Mouse (Mus musculus): Measurements from ENCODE around the gene Uso1. TPM values are rescaled to one million over a fixed set of nuclear protein-coding genes. Genes with fewer than 3 reads are reported as not detected.
A peak's percentile ranks its signal among the peaks of the same experiment; 100 is the strongest.
"Not testable (repeated sequence)": the region's sequence is repeated elsewhere in the genome, so short reads cannot be mapped to it uniquely, and the experiment has no call there.

Gene Uso1
- total RNA-seq, 2 experiments from 2014 or later: 38.7 to 40.2 TPM

DNA sequence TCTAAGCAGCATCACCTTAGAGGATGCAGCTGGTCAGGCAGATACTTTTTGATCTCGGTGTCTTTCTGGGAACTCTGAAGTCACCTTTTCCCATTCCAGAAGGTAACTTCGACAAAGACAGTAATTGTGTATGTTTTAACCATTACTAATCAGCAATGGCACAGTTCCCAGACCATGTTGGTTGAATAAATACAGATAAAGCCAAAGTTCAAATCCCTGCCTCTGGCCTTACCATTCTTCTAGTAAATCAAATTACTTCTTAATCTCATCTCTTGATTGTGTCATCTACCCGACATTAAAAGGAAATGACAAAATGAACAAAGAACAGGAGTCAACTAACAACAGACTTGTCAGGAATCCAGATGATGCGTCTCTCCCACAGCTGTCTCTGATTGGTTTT, 16.1 kb upstream of the Uso1 start:
- no peak for DNase-seq
- intact Hi-C loops (cut with DNase I): loop anchor here (5.0 kb wide), 1 partner anchor 209 kb away; no protein-coding TSS in a partner anchor

GRCm38 (mm10) chr5:92125446-92125845, 12.3 kb upstream of the Uso1 start:
- intact Hi-C loops (cut with DNase I): no loop called here
- no peak for DNase-seq

DNA sequence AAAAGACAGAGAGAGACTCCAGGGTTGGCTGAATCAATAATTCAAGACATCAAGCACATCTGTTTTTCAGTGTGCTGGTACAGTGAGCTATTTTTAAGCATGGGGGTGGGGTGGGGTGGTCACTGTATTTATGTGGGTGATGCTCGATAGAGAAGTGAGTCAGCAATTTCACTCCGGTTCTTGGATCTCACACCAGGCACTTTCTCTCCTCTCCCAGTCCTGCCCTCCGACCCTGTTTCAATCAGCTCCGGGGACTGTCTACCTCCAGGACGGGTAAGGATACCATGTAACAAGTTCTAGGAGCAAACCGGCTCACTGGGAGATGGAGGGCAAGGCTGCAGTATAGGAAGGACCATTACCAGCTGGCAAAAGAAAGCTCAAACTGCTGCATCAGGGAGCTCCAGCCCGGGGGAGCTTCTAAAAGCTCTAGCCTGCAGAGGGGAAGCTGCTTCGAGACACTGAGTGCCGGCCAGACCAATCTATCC, 10.6 kb upstream of the Uso1 start:
- intact Hi-C loops (cut with DNase I): no loop called here
- DNase-seq: peak in 1 of 2 experiments; percentile 21

DNA sequence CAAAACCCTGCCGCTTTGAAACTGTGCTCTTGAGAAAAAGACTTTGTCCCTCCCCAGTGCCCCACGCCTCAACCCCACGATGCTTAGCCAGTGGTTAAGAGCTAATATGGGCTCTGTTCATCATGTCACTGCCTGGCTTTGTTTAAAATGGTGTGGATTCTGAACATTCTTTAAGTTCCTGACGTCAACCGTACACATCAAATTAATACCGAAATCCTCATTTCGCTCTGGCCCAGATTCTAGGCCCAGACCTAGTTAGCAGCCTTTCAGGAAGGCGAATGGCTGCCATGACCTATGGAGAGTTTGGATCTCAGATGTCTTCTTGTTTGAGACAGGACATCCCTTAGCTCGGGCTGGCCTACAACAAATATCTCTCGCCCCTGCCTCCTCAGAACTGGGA, 10.0 kb upstream of the Uso1 start:
- no peak for DNase-seq
- intact Hi-C loops (cut with DNase I): no loop called here

DNA sequence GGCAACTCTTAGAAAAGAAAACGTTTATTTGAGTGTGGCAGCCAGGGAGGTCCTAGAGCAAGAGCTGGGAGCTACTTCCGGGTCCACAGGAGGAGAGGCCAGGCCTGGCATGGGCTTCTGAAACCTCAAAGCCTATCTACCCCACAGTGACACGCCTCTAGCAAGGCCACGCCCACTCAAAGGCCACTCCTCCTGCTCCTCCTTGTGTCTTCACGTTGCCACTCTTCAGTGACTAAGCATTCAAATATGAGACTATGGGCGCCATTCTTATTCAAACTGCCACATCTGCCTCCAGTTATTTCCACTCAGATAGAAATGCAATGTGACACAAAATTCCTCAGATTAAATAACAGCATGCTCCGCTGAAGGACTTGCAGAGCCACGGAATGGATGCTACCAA, 9.2 kb upstream of the Uso1 start:
- DNase-seq: no peak
- intact Hi-C loops (cut with DNase I): no loop called here

GRCm38 (mm10) chr5:92129321-92129768, 8.4 kb upstream of the Uso1 start:
- intact Hi-C loops (cut with DNase I): no loop called here

GRCm38 (mm10) chr5:92130040-92130682, 7.6 kb upstream of the Uso1 start:
- intact Hi-C loops (cut with DNase I): no loop called here
- no peak for DNase-seq

More at GRCm38 (mm10) chr5:92129321-92129768, 8.4 kb upstream of the Uso1 start:
- no peak for DNase-seq

- DNase-seq: no peak
Observed at GRCm38 (mm10) chr5:92132127-92132526, 5.6 kb upstream of the Uso1 start.

GRCm38 (mm10) chr5:92133006-92133405, 4.7 kb upstream of the Uso1 start:
- DNase-seq; intact Hi-C loops (cut with DNase I): not testable (repeated sequence)

More at GRCm38 (mm10) chr5:92132127-92132526, 5.6 kb upstream of the Uso1 start:
- intact Hi-C loops (cut with DNase I): no loop called here

DNA sequence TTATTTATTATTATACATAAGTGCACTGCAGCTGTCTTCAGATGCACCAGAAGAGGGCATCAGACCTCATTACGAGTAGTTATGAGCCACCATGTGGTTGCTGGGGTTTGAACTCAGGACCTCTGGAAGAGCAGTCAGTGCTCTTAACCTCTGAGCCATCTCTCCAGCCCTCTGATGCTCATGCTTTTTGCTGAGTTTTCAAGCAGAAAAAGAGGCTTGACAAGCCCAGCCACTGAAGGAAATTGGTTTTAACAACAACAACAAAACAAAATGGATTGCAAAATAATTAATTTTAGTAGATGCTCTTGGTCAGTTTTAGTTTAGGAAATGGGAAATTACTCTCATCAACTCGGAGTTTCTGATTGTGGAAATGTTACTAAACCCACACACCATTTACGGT, 2.8 kb upstream of the Uso1 start:
- intact Hi-C loops (cut with DNase I): loop anchor here (5.0 kb wide), 1 partner anchor 173 kb away; the partner anchor contains the start of gene Rchy1
- DNase-seq: no peak

DNA sequence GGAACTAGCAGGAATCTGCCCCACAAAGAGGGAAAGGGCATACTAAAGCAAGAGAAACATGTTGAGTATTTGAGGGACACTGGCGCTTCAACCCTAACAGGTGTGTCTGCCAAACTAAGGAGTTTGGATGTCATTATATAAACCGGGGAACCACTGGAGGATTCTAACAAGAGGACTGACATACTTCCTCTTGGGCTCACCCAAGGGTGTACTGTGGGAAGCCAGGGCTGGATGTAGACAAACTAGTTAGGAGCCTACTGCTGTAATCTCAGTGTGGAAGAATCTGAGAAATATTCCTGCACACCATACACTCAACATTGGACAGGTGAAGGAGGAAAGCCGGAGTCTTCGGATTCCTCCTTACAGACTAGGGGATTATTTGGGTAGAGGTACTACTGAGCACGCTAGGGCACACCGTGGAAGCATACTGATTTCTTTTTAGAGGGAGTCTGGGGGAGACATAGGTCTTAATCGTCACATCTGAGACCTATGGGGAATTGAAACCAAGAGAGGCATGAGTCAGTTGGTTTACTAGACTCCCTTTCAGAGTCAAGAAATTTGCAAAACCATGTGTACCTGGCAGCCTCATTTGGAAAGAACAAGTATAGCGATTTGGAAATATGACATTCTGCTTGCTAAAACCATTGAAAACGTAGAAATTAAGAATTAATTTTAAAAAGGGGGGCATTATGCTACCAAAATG, 1.1 kb upstream of the Uso1 start:
- DNase-seq: peak in 1 of 2 experiments; percentile 6
- intact Hi-C loops (cut with DNase I): loop anchor here (1.0 to 5.0 kb wide), 2 partner anchors 51 to 174 kb away; partner anchors contain the start of gene Rchy1

GRCm38 (mm10) chr5:92138093-92138621, 419 bp downstream of the Uso1 start:
- intact Hi-C loops (cut with DNase I): loop anchor here (5.0 kb wide), 1 partner anchor 176 kb away; the partner anchor contains the start of gene Rchy1
- DNase-seq: peak in 1 of 2 experiments; percentile 31

GRCm38 (mm10) chr5:92139191-92139590, 1.5 kb downstream of the Uso1 start:
- DNase-seq: no peak
- intact Hi-C loops (cut with DNase I): loop anchor here (5.0 kb wide), 1 partner anchor 177 kb away; the partner anchor contains the start of gene Rchy1

- intact Hi-C loops (cut with DNase I): no loop called here
- DNase-seq: no peak
Observed at GRCm38 (mm10) chr5:92141696-92142095, 4.0 kb downstream of the Uso1 start.

GRCm38 (mm10) chr5:92142481-92142880, 4.7 kb downstream of the Uso1 start:
- DNase-seq: no peak
- intact Hi-C loops (cut with DNase I): no loop called here

- intact Hi-C loops (cut with DNase I): no loop called here
- DNase-seq: no peak
Observed at GRCm38 (mm10) chr5:92143665-92144064, 5.9 kb downstream of the Uso1 start.

- no peak for DNase-seq
- intact Hi-C loops (cut with DNase I): no loop called here
Observed at GRCm38 (mm10) chr5:92144954-92145708, 7.4 kb downstream of the Uso1 start.

- intact Hi-C loops (cut with DNase I): no loop called here
Observed at GRCm38 (mm10) chr5:92148248-92148647, 10.5 kb downstream of the Uso1 start.

DNA sequence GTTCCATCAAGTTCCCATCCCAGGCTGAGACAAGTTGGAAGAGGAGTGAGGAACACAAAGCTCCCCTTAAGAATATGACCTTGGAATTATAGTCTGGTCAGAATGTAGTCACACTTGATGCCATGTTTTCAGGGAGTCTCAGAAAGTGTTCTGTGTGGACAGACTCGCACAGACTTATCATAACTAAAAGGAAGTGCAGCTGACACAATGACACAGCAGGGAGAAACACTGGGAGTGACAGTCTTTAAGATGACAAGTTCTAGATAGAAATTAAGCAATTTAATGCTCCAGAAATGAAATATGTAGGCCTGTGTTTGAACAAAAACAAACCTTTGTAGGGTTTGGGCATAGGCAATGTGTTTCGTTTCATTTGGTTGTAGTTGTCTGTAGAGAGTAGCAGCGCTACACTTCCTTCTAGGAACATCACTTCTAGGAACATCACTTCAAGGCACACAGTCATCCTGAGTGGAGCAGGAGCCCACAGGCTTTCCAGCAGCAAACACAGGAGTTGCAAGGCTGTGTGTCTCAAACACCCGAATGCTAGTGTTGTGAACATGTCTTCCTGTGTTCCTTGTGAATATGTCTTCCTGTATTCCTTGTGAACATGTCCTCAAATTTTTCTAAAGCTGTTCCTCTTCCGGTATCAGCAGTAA, 11.7 kb downstream of the Uso1 start:
- DNase-seq: no peak
- intact Hi-C loops (cut with DNase I): no loop called here

More at GRCm38 (mm10) chr5:92148248-92148647, 10.5 kb downstream of the Uso1 start:
- no peak for DNase-seq

- intact Hi-C loops (cut with DNase I): no loop called here
Observed at GRCm38 (mm10) chr5:92154861-92155260, 17.1 kb downstream of the Uso1 start.

More at GRCm38 (mm10) chr5:92154861-92155260, 17.1 kb downstream of the Uso1 start:
- no peak for DNase-seq
